ENCODE assay signal across 9 mouse cellular contexts in genomic region chr1:136661511-136661910, GRCm38 (mm10). TPM values are rescaled to one million over a fixed set of nuclear protein-coding genes. Genes with fewer than 3 reads are reported as not detected.
A peak's percentile ranks its signal among the peaks of the same experiment; 100 is the strongest.
DNase-seq lines count a peak whose midpoint lies in the region; ATAC-seq and TF ChIP-seq lines count a peak whose summit lies in the region.
"Had no signal": no experiment of that assay in that cellular context is flagged by ENCODE, and none has a peak within 500 bp of the region (broad histone marks: within the 10 kb centered on the region; RNA-seq: fewer than 3 reads in every experiment).

No protein-coding gene starts in this region.

- intact Hi-C loops in left cerebral cortex, adult 2 months (cut with DNase I) = no loop called here
- intact Hi-C loops in left cerebral cortex, postnatal 4 days (cut with DNase I) = no loop called here

- no peak for TF ChIP-seq CTCF in left cerebral cortex, adult 2 months (IDR thresholded peaks at IDR 0.05)
- TF ChIP-seq CTCF in cortical plate, adult 2 months (IDR thresholded peaks at IDR 0.05; ENCODE audit: extremely low read depth, insufficient read depth, low read length) = no peak
- TF ChIP-seq CTCF in liver, postnatal 0 days (IDR thresholded peaks at IDR 0.05; ENCODE audit: low read depth) = no peak

- no peak for DNase-seq in left cerebral cortex, adult 2 months (ENCODE audit: extremely low spot score in 1 of 2, low spot score in 2 of 2)
- DNase-seq in left cerebral cortex, postnatal 4 days = no peak
- DNase-seq in liver, postnatal 0 days = no peak
- DNase-seq in layer of hippocampus, adult 8-10 months (ENCODE audit: low spot score in 2 of 2) = no peak
- DNase-seq in cerebellum, postnatal 36 days = no peak
- DNase-seq: cerebellum, adult 11 months had no signal

- no peak for TF ChIP-seq EP300 in liver, postnatal 0 days (IDR thresholded peaks at IDR 0.05; ENCODE audit: low read depth)

- no peak for ATAC-seq in hindbrain, embryonic 15.5 days (ENCODE audit: low FRiP score, low read depth)
- no peak for ATAC-seq in liver, postnatal 0 days

- H3K4me1 ChIP-seq in cortical plate, adult 2 months (ENCODE audit: control insufficient read depth, insufficient read depth, low read length) = peaks cover 2% of the 10 kb centered on the region
- H3K4me1 ChIP-seq in hindbrain, embryonic 15.5 days (replicated peaks) = peaks cover 10% of the 10 kb centered on the region; the same call in 1 of the 2 replicates
- peaks cover 17% of the 10 kb centered on the region for H3K4me1 ChIP-seq in liver, postnatal 0 days (ENCODE audit: insufficient read depth)

- peak overlapping the region; percentile 28; the same call in 1 of the 2 replicates for H3K27ac ChIP-seq in left cerebral cortex, adult 2 months
- peak overlapping the region; percentile 74 for H3K27ac ChIP-seq in cortical plate, adult 2 months (ENCODE audit: insufficient read depth, low read length)
- H3K27ac ChIP-seq in hindbrain, embryonic 15.5 days (replicated peaks) = no peak overlapping the region
- H3K27ac ChIP-seq in liver, postnatal 0 days (ENCODE audit: low read depth) = peak overlapping the region; percentile 74
- H3K27ac ChIP-seq: macrophage had no signal

- H3K4me2 ChIP-seq in hindbrain, embryonic 15.5 days = peak overlapping the region; percentile 15; the same call in 1 of the 2 replicates
- H3K4me2 ChIP-seq in liver, postnatal 0 days (ENCODE audit: low read depth, low read length) = peak overlapping the region; percentile 36

- no peaks in the 10 kb centered on the region for H3K27me3 ChIP-seq in hindbrain, embryonic 15.5 days
- H3K27me3 ChIP-seq in liver, postnatal 0 days (ENCODE audit: insufficient read depth, low read length) = no peaks in the 10 kb centered on the region

- no peak overlapping the region for H3K9ac ChIP-seq in hindbrain, embryonic 15.5 days
- H3K9ac ChIP-seq in liver, postnatal 0 days (replicated peaks) = 0 out of 2 replicates have a peak overlapping the region, but pooled peaks have one; percentile 8

- WGBS in hindbrain, embryonic 15.5 days = 21% methylated on average over 9 of the region's 9 CpGs
- WGBS in liver, postnatal 0 days (ENCODE audit: insufficient replicate concordance) = 56% methylated on average over 9 of the region's 9 CpGs

- H3K36me3 ChIP-seq in hindbrain, embryonic 15.5 days = no peaks in the 10 kb centered on the region
- H3K36me3 ChIP-seq in liver, postnatal 0 days (replicated peaks; ENCODE audit: insufficient read depth, low read length) = no peaks in the 10 kb centered on the region

- no peak overlapping the region for H3K4me3 ChIP-seq in left cerebral cortex, adult 2 months
- no peak overlapping the region for H3K4me3 ChIP-seq in cortical plate, adult 2 months (ENCODE audit: insufficient read depth, low read length)
- no peak overlapping the region for H3K4me3 ChIP-seq in hindbrain, embryonic 15.5 days
- no peak overlapping the region for H3K4me3 ChIP-seq in liver, postnatal 0 days (ENCODE audit: low read depth, low read length)

- no peaks in the 10 kb centered on the region for H3K9me3 ChIP-seq in hindbrain, embryonic 15.5 days
- H3K9me3 ChIP-seq in liver, postnatal 0 days (ENCODE audit: low read length) = no peaks in the 10 kb centered on the region

- no peak for TF ChIP-seq POLR2A in cortical plate, adult 2 months (IDR thresholded peaks at IDR 0.05; ENCODE audit: extremely low read depth, insufficient read depth, low read length)

RNA-seq across cellular contexts. Expression of gene Zfp281, which starts 36.8 kb away (rescaled TPM):
- 10 to 100 TPM; 34.6 to 38.6 TPM for total RNA-seq in left cerebral cortex, adult 2 months (2021)
- total RNA-seq in left cerebral cortex, postnatal 4 days (2021) = 10 to 100 TPM; 33.3 to 36.0 TPM
- 12.9 and 13.4 TPM in 2 replicates for polyA plus RNA-seq in cortical plate, adult 2 months (2012; rRNA removed)
- 20.5 and 20.6 TPM in 2 replicates for polyA plus RNA-seq in hindbrain, embryonic 15.5 days (2015; fragmentation: Nextera tagmentation; extraction: Ambion mirVana)
- polyA plus RNA-seq in liver, postnatal 0 days (2015; fragmentation: Nextera tagmentation; extraction: Ambion mirVana) = 7.2 TPM in 2 replicates
- total RNA-seq in layer of hippocampus, adult 8-10 months (2022) = 10 to 100 TPM; 34.4 to 37.8 (median 34.9) TPM
